Mouse (Mus musculus): ENCODE measurements around the gene Ankdd1a.

Gene Ankdd1a

DNA sequence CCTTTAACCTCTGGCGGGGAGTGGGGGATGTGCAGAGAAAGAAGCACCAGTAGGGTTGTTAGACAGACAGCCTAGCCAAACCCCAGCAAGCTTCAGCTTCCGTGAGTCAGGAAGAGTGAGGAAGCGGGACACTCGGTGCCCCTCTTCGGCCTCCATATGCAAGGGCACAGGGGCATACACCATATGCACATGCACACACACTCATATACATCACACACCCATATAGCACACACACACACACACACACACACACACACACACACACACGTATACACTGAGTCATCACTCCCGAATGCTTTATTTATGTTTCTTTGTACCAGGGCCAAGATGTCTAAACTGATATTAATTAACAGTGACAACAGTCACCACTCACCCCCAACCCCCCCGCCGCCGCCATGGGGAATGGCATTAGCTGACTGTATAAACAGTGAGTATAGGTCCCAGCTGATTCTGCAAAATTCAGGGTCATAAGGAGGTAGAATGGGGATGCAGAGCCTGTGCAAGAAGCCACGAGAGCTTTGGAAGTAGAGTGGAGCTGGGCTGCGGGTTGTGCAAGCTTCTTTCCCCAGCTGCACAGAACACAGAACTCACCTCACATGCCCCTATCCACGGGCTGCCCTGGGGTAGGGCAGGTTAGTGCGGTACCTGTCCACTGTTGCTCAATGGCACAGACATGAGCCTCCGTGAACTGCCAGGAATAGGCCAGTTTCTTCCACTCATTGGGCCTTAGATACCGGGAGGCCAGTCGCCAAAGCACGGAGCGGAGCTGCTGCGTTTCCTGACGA is 17.1 kb downstream of the Ankdd1a start:
- no peak for DNase-seq (ENCODE audit: low spot score)

DNA sequence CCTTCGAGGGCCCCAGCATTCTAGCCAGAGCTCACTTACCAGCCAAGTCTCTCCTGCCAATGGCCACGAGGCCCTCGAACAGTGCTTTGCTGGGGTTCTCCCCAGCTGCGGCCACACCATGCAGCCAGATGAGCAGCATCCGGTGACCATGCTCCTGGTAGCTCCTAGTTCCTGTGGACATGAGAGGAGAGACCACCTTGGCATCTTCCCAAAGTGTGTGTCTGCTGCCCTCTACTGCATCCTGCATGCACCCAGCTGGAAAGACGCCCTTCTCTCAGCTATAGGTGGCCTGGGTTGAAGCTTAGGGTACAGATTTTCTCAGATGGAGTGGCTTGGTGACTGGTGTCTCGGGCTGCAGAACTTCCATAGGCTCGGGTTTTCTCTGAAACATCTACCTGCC is 17.8 kb downstream of the Ankdd1a start:
- no peak for DNase-seq (ENCODE audit: low spot score)

DNA sequence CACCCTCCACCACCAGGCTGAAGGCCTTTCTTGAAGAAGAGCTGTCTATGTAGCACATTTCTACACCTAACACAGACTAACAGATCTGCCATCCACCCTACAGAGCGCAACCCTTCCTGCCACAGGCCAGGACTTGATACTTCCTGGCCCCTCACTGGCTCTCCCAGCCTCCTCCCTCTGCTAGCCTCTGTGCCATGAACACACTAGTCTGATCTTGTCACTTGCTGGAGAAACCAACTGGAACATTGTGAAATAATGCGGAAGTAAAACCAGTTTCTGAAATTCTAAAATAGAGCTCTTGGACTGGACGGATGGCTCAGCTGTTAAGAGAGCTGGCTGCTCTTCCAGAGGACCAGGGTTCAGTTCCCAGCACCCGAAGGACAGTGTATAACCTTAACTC is 27.1 kb downstream of the Ankdd1a start:
- no peak for DNase-seq (ENCODE audit: low spot score)

DNA sequence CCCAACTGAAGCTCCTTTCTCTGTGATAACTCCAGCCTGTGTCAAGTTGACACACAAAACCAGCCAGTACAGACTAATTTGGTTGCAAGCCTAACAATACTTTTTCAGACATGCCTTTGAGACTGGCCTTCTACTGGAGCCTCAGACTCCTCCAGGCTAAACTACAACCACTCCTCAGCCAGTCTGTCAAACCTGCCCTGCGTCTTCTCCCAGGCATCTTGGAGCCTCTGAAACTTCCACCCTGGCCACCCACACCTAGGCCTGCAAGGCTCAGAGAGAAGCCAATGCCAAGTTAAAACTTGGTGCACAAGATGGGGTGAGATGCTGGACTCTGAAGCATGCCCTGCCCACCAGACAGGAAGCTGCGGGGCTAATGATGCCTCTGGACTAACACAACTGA is 27.6 kb downstream of the Ankdd1a start:
- no peak for DNase-seq (ENCODE audit: low spot score)

DNA sequence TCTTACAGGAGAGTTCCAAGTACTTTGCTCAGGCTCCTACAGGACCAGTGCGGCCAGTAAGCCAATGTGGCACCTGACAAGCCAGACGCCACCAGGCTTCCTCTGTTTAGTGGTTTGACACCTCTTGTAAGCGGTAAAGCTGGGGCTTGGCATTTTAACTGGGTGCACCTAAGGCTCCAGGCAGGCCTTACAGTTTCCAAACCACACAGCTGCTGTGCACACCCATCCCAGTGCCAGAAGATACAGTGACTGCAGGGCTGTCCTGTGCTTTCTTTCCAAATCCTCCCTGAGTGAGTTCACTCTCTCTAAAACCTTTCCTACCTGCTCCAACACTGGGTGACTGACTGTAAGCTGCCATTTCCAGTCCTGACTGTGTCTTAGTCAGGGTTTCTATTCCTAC is 28.5 kb downstream of the Ankdd1a start:
- no peak for DNase-seq (ENCODE audit: low spot score)

DNA sequence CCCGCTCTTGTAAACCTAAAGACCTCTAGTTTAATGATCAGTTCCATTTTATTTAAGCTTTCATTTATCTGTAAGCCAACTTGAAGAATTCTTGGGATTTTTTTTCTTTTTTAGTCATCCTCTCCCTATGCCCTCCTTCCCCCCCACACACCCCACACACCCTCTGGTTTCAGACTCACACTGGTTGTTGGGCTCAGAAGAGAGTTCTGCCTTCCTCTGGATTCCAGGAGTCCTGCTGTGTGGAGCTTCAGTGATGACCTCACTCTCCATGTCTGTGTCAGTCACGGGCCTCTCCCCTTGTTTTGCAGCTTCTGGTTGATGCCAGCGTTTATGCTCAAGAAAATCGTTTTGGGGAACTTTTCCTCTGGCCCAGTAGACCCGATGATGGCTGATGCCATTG is 39.9 kb downstream of the Ankdd1a start:
- no peak for DNase-seq (ENCODE audit: low spot score)

DNA sequence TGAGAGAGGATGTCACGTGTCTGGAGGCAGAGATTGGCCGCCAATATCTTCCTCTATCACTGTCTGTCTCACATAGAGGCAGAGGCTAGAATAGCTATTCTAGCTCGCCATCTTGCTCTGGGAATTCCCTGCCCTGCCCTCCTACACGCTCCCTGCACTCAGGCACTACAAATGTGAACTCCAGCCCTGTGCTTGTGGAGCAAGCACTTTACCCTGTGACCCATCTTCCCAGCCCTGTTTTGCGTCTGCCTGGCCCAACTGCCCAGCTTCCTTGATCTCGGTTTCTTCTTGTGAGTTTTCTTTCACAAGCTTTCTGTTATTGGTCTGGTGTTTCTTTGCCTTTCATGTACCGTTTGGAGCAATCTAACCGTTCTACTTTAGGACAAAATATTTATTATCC is 40.8 kb downstream of the Ankdd1a start:
- no peak for DNase-seq (ENCODE audit: low spot score)

DNA sequence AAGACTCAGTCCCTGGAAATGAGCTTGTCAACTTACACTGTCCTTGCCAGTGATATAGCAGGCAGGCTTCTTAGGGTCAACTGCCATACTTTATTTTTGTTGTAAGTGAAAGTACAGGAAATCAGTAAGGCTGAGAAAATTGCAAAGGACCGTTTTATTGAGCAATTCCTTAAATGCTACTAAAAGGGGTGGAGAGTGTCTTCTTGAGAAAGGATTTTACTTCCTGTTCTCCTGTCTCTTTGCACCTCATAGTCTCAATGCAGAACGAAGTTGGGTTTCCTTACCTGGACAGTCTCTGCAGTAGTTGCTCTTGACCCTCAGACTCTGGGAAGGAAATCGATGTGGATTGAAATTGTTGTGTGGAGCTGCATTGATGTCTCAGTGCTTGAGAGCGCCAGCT is 47.2 kb downstream of the Ankdd1a start:
- no peak for DNase-seq (ENCODE audit: low spot score)

DNA sequence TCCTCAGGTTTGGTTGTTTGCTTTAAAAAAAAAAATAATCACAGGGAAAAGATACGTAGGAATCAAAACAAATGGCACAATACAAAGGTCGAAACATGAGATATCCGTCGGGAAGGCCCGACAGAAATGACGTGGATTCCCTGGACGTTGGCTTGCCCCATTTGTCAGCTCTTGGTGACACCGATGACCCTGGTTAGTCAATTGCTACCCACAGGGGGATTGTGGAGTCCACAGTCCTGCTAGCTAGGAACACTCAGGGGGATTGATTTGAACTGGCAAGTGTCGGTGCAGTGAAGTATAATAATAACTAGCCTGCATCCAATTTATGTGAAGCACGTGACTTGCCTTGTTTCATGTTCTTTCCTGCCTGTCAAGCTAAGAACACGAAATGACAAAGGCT is 52.3 kb downstream of the Ankdd1a start:
- DNase-seq (ENCODE audit: low spot score): no peak

DNA sequence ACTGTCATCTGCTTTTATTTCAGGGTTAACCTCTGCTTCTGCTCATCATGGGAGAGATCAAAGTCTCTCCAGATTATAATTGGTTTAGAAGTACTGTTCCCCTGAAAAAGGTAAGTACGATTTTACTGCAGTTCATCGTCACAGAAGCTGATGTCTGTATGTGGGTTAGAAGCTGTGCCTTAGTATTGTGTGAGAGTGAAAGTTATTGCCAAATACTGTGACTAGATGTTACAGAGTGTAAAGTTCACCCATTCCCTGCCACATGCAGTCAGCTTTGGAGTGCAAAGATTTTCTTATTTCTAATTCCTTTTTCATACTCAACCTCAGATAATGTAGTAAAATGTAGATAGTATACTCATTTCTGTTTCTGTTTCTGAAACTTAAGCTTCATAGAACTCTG is 54.8 kb downstream of the Ankdd1a start:
- no peak for DNase-seq (ENCODE audit: low spot score)

DNA sequence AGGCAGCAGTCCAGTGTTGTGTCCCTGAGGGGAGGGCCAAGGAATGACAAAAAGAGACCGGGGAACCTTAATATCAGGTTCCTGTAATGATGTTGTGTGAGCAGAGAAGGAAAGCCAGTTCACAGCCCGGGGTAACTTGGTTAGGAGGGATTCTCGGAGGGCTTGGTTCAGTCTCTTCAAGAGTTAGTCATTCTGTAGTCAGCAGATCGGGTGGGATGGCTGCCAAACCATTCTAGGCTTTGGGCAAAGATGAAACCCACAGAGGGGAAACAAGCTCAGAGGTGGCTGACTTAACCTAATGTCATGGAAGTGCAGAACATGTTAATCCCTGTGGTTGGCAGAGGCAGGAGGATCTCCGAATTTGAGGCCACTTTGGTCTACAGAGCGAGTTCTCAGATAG is 55.8 kb downstream of the Ankdd1a start:
- DNase-seq (ENCODE audit: low spot score): peak; percentile 31

DNA sequence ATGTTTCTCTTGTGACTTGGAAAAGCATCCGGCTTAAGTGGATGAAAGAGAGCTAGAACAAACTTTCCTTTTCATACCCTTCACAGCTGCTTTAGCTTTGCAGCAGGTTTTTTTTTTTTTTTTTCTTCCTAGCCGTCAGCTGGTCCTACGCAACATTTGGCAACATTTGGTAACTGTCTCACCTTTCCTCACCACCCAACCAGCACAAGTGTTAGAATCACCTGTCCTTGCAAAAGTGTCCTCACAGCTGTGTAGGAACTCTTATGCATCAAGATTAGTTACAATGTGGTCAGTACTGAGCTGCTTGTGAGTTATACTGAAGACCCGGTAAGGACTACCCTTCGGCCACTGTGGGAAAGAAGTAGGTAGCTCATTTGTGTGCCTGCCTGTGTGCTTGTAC is 57.4 kb downstream of the Ankdd1a start:
- DNase-seq (ENCODE audit: low spot score): peak; percentile 67

DNA sequence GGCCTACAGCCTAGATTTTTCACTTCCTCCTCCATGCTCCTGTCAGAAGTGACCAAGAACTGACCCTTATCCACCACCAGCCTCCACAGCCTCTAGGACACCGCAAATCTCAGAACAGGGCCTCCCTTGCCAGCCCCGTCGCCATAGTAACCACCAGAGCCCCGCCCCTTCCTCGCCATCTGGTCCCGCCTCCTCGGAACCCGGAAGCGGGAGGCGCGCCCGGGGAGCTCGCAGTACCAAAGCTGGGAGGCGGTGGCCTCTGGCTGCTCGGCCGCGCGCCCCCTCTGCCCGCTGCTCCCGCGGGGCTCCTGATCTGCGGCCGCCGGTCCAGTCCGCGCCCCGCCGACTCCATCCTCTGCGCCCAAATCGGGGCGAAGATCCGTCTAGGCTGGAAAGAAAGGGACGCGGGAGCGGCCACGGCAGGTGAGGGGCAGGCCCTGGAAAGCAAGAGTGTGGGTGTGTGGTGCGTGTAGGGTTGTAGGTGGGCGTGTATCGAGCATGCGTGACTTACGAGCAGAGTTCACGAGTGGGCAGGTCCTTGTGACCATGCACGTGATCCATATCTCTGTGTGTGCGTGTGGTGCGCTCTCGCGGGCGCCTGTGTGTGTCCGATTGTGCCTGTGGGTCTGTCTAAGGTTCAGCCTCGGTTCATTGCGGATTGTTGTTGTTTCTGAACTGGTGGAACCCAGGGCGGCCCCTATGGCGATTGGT is 59.1 kb downstream of the Ankdd1a start, which contains the start of gene Spg21:
Spg21 (plus strand) TSS at position 216 of the 711 bp plus-strand sequence.
- DNase-seq (ENCODE audit: low spot score): peak; percentile 96

DNA sequence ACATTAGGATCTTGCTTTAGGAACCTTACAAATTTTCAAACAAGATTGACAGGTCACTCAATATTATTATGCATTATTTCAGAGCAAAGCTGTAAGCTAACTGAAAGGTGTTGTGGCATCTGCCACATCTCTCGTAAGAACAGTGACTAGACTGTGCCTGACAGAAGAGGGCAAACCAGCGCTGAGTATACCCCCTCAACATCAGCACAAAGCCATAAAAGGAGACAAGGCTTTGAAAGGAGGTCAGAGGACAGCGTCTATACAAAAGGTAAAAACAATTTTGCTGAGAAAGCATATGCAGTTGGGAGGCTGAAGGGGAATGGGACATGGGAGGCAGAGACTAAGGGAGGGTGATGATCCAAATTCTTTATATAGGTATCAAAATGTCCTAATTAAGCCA is 59.8 kb downstream of the Ankdd1a start:
- DNase-seq (ENCODE audit: low spot score): no peak

DNA sequence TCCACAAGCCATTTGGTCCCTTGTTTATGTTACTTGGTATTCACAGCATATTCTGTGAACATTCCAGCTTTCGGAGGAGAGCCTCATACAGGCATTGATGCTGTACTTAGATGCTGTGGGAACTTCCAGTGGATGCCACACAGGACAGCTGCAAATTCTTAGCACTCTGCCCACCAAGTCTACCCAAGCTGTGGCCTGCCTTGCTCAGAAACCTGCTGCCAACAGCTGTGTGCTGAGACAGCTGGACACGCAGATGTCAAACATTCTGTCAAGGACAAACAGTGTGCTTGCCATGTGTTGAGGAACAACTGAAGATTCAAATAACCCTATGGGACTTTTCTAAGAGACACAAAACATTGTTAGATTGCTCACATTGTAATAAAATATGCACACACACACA is 61.0 kb downstream of the Ankdd1a start:
- DNase-seq (ENCODE audit: low spot score): no peak

DNA sequence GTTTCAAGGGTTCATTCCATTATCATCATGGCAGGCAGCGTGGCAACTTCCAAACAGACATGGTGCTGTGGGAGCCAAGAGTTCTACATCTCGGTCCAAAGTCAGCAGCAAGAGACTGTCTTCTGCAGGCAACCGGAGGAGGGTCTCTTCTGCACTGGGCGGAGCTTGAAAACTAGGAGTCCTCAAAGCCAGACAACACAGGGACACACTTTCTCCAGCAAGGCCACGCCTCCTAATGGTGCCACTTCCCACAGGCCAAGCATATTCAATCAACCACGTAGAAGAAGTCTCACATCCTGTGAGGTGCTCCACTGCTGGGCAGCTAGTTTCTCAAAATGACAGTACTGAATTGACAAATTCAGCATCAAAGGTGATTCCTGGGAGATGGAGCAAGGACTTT is 72.0 kb downstream of the Ankdd1a start:
- no peak for DNase-seq (ENCODE audit: low spot score)

DNA sequence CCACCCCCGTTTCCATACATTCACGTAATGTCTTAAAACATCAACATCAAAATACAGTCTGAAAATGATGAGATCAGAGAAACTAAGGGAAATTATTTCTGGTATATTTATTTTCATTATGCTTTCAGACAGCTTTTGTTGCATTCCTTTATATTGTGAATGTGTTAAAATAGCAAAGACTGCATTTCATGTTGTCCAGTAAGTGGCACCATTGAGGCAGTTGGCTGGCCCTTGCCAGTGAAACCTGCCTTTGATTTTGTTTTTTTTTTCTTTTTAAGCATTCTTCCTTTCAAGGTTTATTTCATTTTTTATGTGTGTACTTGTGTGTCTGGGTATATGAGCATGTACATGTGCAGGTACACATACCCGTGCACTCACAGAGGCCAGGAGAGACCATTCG is 75.3 kb downstream of the Ankdd1a start:
- DNase-seq (ENCODE audit: low spot score): no peak

Measured in lung, postnatal 25 days (tissue).